Mouse (Mus musculus) bone marrow, adult 2 months (tissue): ENCODE measurements around the gene Trp53i13.

Experiments used
- CTCF ChIP-seq: fragments of 200-500 bp; IDR thresholded peaks from 2 replicates; pipeline ENCODE4 v1.5.1; 2011; ENCODE audit warnings: low read length, control low read depth; ENCODE audit not compliant: control insufficient read depth, insufficient read depth
- POLR2A ChIP-seq: fragments of 200-500 bp; IDR thresholded peaks from 2 replicates; pipeline ENCODE4 v1.6.1; 2011; ENCODE audit warnings: low read depth, mild to moderate bottlenecking, control low read depth, low read length, borderline replicate concordance; ENCODE audit not compliant: control insufficient read depth

GRCm38 (mm10) chr11:77493512-77494343 lies 22.1 kb downstream of the Trp53i13 start, which contains the start of gene Git1:
- TF ChIP-seq CTCF (no peak), POLR2A (peak; percentile 42; the same call in 1 of the 2 replicates)
